Mouse (Mus musculus): ENCODE measurements around the gene Rusc2.

DNA sequence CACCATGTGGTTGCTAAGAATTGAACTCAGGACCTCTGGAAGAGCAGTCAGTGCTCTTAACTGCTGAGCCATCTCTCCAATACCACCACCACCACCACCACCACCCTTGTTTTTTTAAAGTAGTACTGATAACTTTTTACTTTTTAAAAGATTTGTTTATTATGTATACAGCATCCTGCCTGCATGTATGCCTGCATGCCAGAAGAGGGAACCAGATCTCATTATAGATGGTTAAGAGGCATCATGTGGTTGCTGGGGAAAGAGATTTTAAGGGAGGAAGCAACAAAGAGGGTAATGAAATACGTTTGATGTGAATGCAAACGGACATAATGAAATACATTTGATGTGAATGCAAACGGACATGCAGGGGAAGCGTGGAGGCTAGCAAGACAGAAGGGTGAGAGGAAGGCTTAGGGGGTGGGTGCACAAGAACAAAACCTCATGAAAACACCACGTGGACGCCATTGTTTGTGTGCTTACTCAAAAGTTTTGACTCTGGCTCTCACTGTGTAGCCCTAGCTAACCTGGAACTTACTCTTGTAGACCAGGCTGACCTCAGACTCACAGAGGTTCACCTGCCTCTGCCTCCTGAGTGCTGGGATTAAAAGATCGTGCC lies 40.4 kb upstream of the Rusc2 start:
- TF ChIP-seq CTCF (conservative IDR thresholded peaks at IDR 0.05; ENCODE audit: low read length): no peak
- no peak for TF ChIP-seq POU5F1 (IDR thresholded peaks at IDR 0.05; ENCODE audit: borderline replicate concordance, low read length)
- no peak for TF ChIP-seq NANOG (IDR thresholded peaks at IDR 0.05; ENCODE audit: borderline replicate concordance, low read length)
